Mouse (Mus musculus) kidney, postnatal 36 days (tissue): ENCODE data around the gene Mxra7.
"Not testable (repeated sequence)": the region's sequence is repeated elsewhere in the genome, so short reads cannot be mapped to it uniquely, and the experiment has no call there.

Experiments
- DNase-seq, 2 experiments: peaks; one replicate each; pipeline ENCODE4 v3.0.0; 2021 to 2022; ENCODE audit warnings: mixed read lengths in 2 of 2

Gene Mxra7

GRCm38 (mm10) chr11:116827534-116828165, at the start of gene Mxra7:
TSS of gene Mxra7 (minus strand) at chr11:116828046.
- peak; percentile 72 to 90 for DNase-seq

- DNase-seq = no peak
Observed at GRCm38 (mm10) chr11:116873987-116874386, 46.1 kb upstream of the Mxra7 start.

GRCm38 (mm10) chr11:116871538-116871937, 43.7 kb upstream of the Mxra7 start:
- DNase-seq = no peak

GRCm38 (mm10) chr11:116869641-116870040, 41.8 kb upstream of the Mxra7 start:
- DNase-seq = no peak

- no peak for DNase-seq
Observed at GRCm38 (mm10) chr11:116869223-116869622, 41.4 kb upstream of the Mxra7 start.

- peak; percentile 70 to 81 for DNase-seq
Observed at GRCm38 (mm10) chr11:116868129-116868528, 40.3 kb upstream of the Mxra7 start.

- DNase-seq = peak; percentile 62 to 70
Observed at GRCm38 (mm10) chr11:116865945-116866585, 38.2 kb upstream of the Mxra7 start.

GRCm38 (mm10) chr11:116864444-116864843, 36.6 kb upstream of the Mxra7 start:
- DNase-seq = peak; percentile 31 to 32

GRCm38 (mm10) chr11:116857183-116857850, 29.5 kb upstream of the Mxra7 start:
- DNase-seq = no peak

- DNase-seq = no peak
Observed at GRCm38 (mm10) chr11:116854279-116854678, 26.4 kb upstream of the Mxra7 start.

- peak; percentile 98 to 99 for DNase-seq
Observed at GRCm38 (mm10) chr11:116853512-116853928, 25.7 kb upstream of the Mxra7 start.

- DNase-seq = peak; percentile 95 to 96
Observed at GRCm38 (mm10) chr11:116852891-116853511, 25.2 kb upstream of the Mxra7 start, which contains the start of gene Srsf2. TSS of gene Srsf2 (minus strand) at chr11:116853094.

- peak; percentile 87 to 92 for DNase-seq
Observed at GRCm38 (mm10) chr11:116852291-116852890, 24.5 kb upstream of the Mxra7 start, which contains the start of gene Mfsd11. TSS of gene Mfsd11 (plus strand) at chr11:116852440.

GRCm38 (mm10) chr11:116851576-116852290, 23.9 kb upstream of the Mxra7 start:
- DNase-seq = peak; percentile 64 to 77

- DNase-seq = no peak
Observed at GRCm38 (mm10) chr11:116850833-116851477, 23.1 kb upstream of the Mxra7 start.

- DNase-seq = no peak
Observed at GRCm38 (mm10) chr11:116850085-116850484, 22.2 kb upstream of the Mxra7 start.

GRCm38 (mm10) chr11:116849587-116849986, 21.7 kb upstream of the Mxra7 start:
- DNase-seq = no peak

- DNase-seq = not testable (repeated sequence)
Observed at GRCm38 (mm10) chr11:116848877-116849178, 21.0 kb upstream of the Mxra7 start.

GRCm38 (mm10) chr11:116848086-116848876, 20.4 kb upstream of the Mxra7 start:
- no peak for DNase-seq

GRCm38 (mm10) chr11:116847187-116848085, 19.6 kb upstream of the Mxra7 start:
- DNase-seq = no peak
